Mouse (Mus musculus): ENCODE measurements at regions not wholly inside any gene's neighbourhood (a gene's known extent, or its start where the extent isn't known, plus 50 kb on each side); places are given as distances from the start of the nearest gene placed in this dataset.
A peak's percentile ranks its signal among the peaks of the same experiment; 100 is the strongest.

GRCm38 (mm10) chr3:143997909-143998308 lies 207.1 kb downstream of the Lmo4 start:
- H3K36me3 ChIP-seq (replicated peaks; ENCODE audit: control insufficient read depth, insufficient read depth, low read depth, low read length) = no peaks in the 10 kb centered on the region
- WGBS = 89% methylated on average over 8 of the region's 8 CpGs
- H3K9me3 ChIP-seq (replicated peaks; ENCODE audit: control insufficient read depth, low read length) = no peaks in the 10 kb centered on the region
- no peaks in the 10 kb centered on the region for H3K4me1 ChIP-seq (ENCODE audit: control insufficient read depth, insufficient read depth, low read length)
- no peak overlapping the region for H3K4me3 ChIP-seq (ENCODE audit: low read depth, low read length)
- H3K27ac ChIP-seq (replicated peaks; ENCODE audit: low read depth, low read length) = no peak overlapping the region
- no peak for DNase-seq (ENCODE audit: low spot score)
- H3K27me3 ChIP-seq (ENCODE audit: control insufficient read depth, insufficient read depth, low read length) = no peaks in the 10 kb centered on the region
- no peak overlapping the region for H3K4me2 ChIP-seq (ENCODE audit: low read depth, low read length)
- no peak for ATAC-seq (replicated peaks; ENCODE audit: insufficient number of reproducible peaks, low FRiP score, low TSS enrichment, low read depth)
- H3K9ac ChIP-seq (replicated peaks; ENCODE audit: low read length) = no peak overlapping the region

- Histone ChIP-seq H3K9ac (replicated peaks; ENCODE audit: low read length) (no peak overlapping the region), H3K4me2 (ENCODE audit: low read depth, low read length) (no peak overlapping the region), H3K27ac (replicated peaks; ENCODE audit: low read depth, low read length) (no peak overlapping the region), H3K27me3 (ENCODE audit: control insufficient read depth, insufficient read depth, low read length) (no peaks in the 10 kb centered on the region), H3K9me3 (replicated peaks; ENCODE audit: control insufficient read depth, low read length) (no peaks in the 10 kb centered on the region), H3K4me3 (ENCODE audit: low read depth, low read length) (no peak overlapping the region), H3K36me3 (replicated peaks; ENCODE audit: control insufficient read depth, insufficient read depth, low read depth, low read length) (no peaks in the 10 kb centered on the region), H3K4me1 (ENCODE audit: control insufficient read depth, insufficient read depth, low read length) (no peaks in the 10 kb centered on the region)
- 92% methylated on average over 3 of the region's 3 CpGs for WGBS
- DNase-seq (ENCODE audit: low spot score) = no peak
- peak; percentile 73 for ATAC-seq (replicated peaks; ENCODE audit: insufficient number of reproducible peaks, low FRiP score, low TSS enrichment, low read depth)
These were observed 210.0 kb downstream of the Lmo4 start for GRCm38 (mm10) chr3:143995045-143995444.

GRCm38 (mm10) chr3:143988991-143989390 lies 216.0 kb downstream of the Lmo4 start:
- Histone ChIP-seq H3K9me3 (replicated peaks; ENCODE audit: control insufficient read depth, low read length) (no peaks in the 10 kb centered on the region), H3K4me1 (ENCODE audit: control insufficient read depth, insufficient read depth, low read length) (no peaks in the 10 kb centered on the region), H3K27ac (replicated peaks; ENCODE audit: low read depth, low read length) (no peak overlapping the region), H3K9ac (replicated peaks; ENCODE audit: low read length) (no peak overlapping the region), H3K27me3 (ENCODE audit: control insufficient read depth, insufficient read depth, low read length) (no peaks in the 10 kb centered on the region), H3K36me3 (replicated peaks; ENCODE audit: control insufficient read depth, insufficient read depth, low read depth, low read length) (no peaks in the 10 kb centered on the region), H3K4me2 (ENCODE audit: low read depth, low read length) (no peak overlapping the region), H3K4me3 (ENCODE audit: low read depth, low read length) (no peak overlapping the region)
- WGBS = 69% methylated on average over 4 of the region's 4 CpGs
- DNase-seq (ENCODE audit: low spot score) (no peak), ATAC-seq (replicated peaks; ENCODE audit: insufficient number of reproducible peaks, low FRiP score, low TSS enrichment, low read depth) (no peak)

GRCm38 (mm10) chr3:143988037-143988436 lies 217.0 kb downstream of the Lmo4 start:
- Histone ChIP-seq H3K4me1 (ENCODE audit: control insufficient read depth, insufficient read depth, low read length) (no peaks in the 10 kb centered on the region), H3K27ac (replicated peaks; ENCODE audit: low read depth, low read length) (no peak overlapping the region), H3K36me3 (replicated peaks; ENCODE audit: control insufficient read depth, insufficient read depth, low read depth, low read length) (no peaks in the 10 kb centered on the region), H3K9me3 (replicated peaks; ENCODE audit: control insufficient read depth, low read length) (no peaks in the 10 kb centered on the region), H3K4me2 (ENCODE audit: low read depth, low read length) (no peak overlapping the region), H3K9ac (replicated peaks; ENCODE audit: low read length) (no peak overlapping the region), H3K4me3 (ENCODE audit: low read depth, low read length) (no peak overlapping the region), H3K27me3 (ENCODE audit: control insufficient read depth, insufficient read depth, low read length) (no peaks in the 10 kb centered on the region)
- ATAC-seq (replicated peaks; ENCODE audit: insufficient number of reproducible peaks, low FRiP score, low TSS enrichment, low read depth) = no peak
- DNase-seq (ENCODE audit: low spot score) = no peak
- 93% methylated on average over 5 of the region's 5 CpGs for WGBS

GRCm38 (mm10) chr3:143986798-143987197 lies 218.2 kb downstream of the Lmo4 start:
- Histone ChIP-seq H3K9me3 (replicated peaks; ENCODE audit: control insufficient read depth, low read length) (no peaks in the 10 kb centered on the region), H3K27me3 (ENCODE audit: control insufficient read depth, insufficient read depth, low read length) (no peaks in the 10 kb centered on the region), H3K4me2 (ENCODE audit: low read depth, low read length) (no peak overlapping the region), H3K9ac (replicated peaks; ENCODE audit: low read length) (no peak overlapping the region), H3K36me3 (replicated peaks; ENCODE audit: control insufficient read depth, insufficient read depth, low read depth, low read length) (no peaks in the 10 kb centered on the region), H3K4me3 (ENCODE audit: low read depth, low read length) (no peak overlapping the region), H3K27ac (replicated peaks; ENCODE audit: low read depth, low read length) (no peak overlapping the region), H3K4me1 (ENCODE audit: control insufficient read depth, insufficient read depth, low read length) (no peaks in the 10 kb centered on the region)
- DNase-seq (ENCODE audit: low spot score) = no peak
- ATAC-seq (replicated peaks; ENCODE audit: insufficient number of reproducible peaks, low FRiP score, low TSS enrichment, low read depth) = no peak
- WGBS = 95% methylated on average over 2 of the region's 2 CpGs

- no peak overlapping the region for H3K9ac ChIP-seq (replicated peaks; ENCODE audit: low read length)
- no peaks in the 10 kb centered on the region for H3K27me3 ChIP-seq (ENCODE audit: control insufficient read depth, insufficient read depth, low read length)
- H3K4me2 ChIP-seq (ENCODE audit: low read depth, low read length) = no peak overlapping the region
- H3K9me3 ChIP-seq (replicated peaks; ENCODE audit: control insufficient read depth, low read length) = no peaks in the 10 kb centered on the region
- 61% methylated on average over 5 of the region's 5 CpGs for WGBS
- ATAC-seq (replicated peaks; ENCODE audit: insufficient number of reproducible peaks, low FRiP score, low TSS enrichment, low read depth) = no peak
- H3K4me3 ChIP-seq (ENCODE audit: low read depth, low read length) = no peak overlapping the region
- no peak overlapping the region for H3K27ac ChIP-seq (replicated peaks; ENCODE audit: low read depth, low read length)
- no peak for DNase-seq (ENCODE audit: low spot score)
- H3K4me1 ChIP-seq (ENCODE audit: control insufficient read depth, insufficient read depth, low read length) = no peaks in the 10 kb centered on the region
- no peaks in the 10 kb centered on the region for H3K36me3 ChIP-seq (replicated peaks; ENCODE audit: control insufficient read depth, insufficient read depth, low read depth, low read length)
These were observed 218.9 kb downstream of the Lmo4 start for GRCm38 (mm10) chr3:143986200-143986506.

GRCm38 (mm10) chr3:143985349-143986199 lies 219.4 kb downstream of the Lmo4 start:
- Histone ChIP-seq H3K9ac (replicated peaks; ENCODE audit: low read length) (no peak overlapping the region), H3K27me3 (ENCODE audit: control insufficient read depth, insufficient read depth, low read length) (no peaks in the 10 kb centered on the region), H3K27ac (replicated peaks; ENCODE audit: low read depth, low read length) (no peak overlapping the region), H3K4me1 (ENCODE audit: control insufficient read depth, insufficient read depth, low read length) (no peaks in the 10 kb centered on the region), H3K4me2 (ENCODE audit: low read depth, low read length) (no peak overlapping the region), H3K9me3 (replicated peaks; ENCODE audit: control insufficient read depth, low read length) (no peaks in the 10 kb centered on the region), H3K36me3 (replicated peaks; ENCODE audit: control insufficient read depth, insufficient read depth, low read depth, low read length) (no peaks in the 10 kb centered on the region), H3K4me3 (ENCODE audit: low read depth, low read length) (no peak overlapping the region)
- WGBS = 54% methylated on average over 6 of the region's 6 CpGs
- no peak for DNase-seq (ENCODE audit: low spot score)
- ATAC-seq (replicated peaks; ENCODE audit: insufficient number of reproducible peaks, low FRiP score, low TSS enrichment, low read depth) = no peak

- ATAC-seq (replicated peaks; ENCODE audit: insufficient number of reproducible peaks, low FRiP score, low TSS enrichment, low read depth) (no peak), DNase-seq (ENCODE audit: low spot score) (no peak)
- Histone ChIP-seq H3K9ac (replicated peaks; ENCODE audit: low read length) (no peak overlapping the region), H3K4me1 (ENCODE audit: control insufficient read depth, insufficient read depth, low read length) (no peaks in the 10 kb centered on the region), H3K4me3 (ENCODE audit: low read depth, low read length) (no peak overlapping the region), H3K27me3 (ENCODE audit: control insufficient read depth, insufficient read depth, low read length) (no peaks in the 10 kb centered on the region), H3K9me3 (replicated peaks; ENCODE audit: control insufficient read depth, low read length) (no peaks in the 10 kb centered on the region), H3K27ac (replicated peaks; ENCODE audit: low read depth, low read length) (no peak overlapping the region), H3K36me3 (replicated peaks; ENCODE audit: control insufficient read depth, insufficient read depth, low read depth, low read length) (no peaks in the 10 kb centered on the region), H3K4me2 (ENCODE audit: low read depth, low read length) (no peak overlapping the region)
- WGBS = 87% methylated on average over 2 of the region's 2 CpGs
These were observed 226.3 kb downstream of the Lmo4 start for GRCm38 (mm10) chr3:143978703-143979102.

Measured in embryonic facial prominence, embryonic 11.5 days (tissue).